Mouse (Mus musculus): ENCODE measurements around the gene Clca3a2. TPM values are rescaled to one million over a fixed set of nuclear protein-coding genes. Genes with fewer than 3 reads are reported as not detected.

The Clca3a2 gene
- polyA plus RNA-seq, 1 experiment from 2014 or later = not detected

Other genes with a start within 250 kb of the Clca3a2 start
- gene Hs2st1, start 249.3 kb downstream of the Clca3a2 start, polyA plus RNA-seq (2014; fragmentation: Nextera tagmentation; extraction: Ambion mirVana) = 14.7 and 16.2 TPM in 2 replicates
- gene Selenof, start 249.2 kb downstream of the Clca3a2 start, polyA plus RNA-seq (2014; fragmentation: Nextera tagmentation; extraction: Ambion mirVana) = 420 and 429 TPM in 2 replicates
- gene Sh3glb1, start 99.2 kb downstream of the Clca3a2 start, polyA plus RNA-seq (2014; fragmentation: Nextera tagmentation; extraction: Ambion mirVana) = 87.9 and 88.3 TPM in 2 replicates
- 0.08 TPM in 1 of 2 replicates, not detected in the other for gene Clca3a1, start 58.5 kb downstream of the Clca3a2 start, polyA plus RNA-seq (2014; fragmentation: Nextera tagmentation; extraction: Ambion mirVana)
- not detected in 2 replicates for gene Clca3b, start 29.9 kb upstream of the Clca3a2 start, polyA plus RNA-seq (2014; fragmentation: Nextera tagmentation; extraction: Ambion mirVana)
- not detected in 2 replicates for gene Clca4b, start 113.0 kb upstream of the Clca3a2 start, polyA plus RNA-seq (2014; fragmentation: Nextera tagmentation; extraction: Ambion mirVana)
- not detected in 2 replicates for gene Clca4a, start 155.6 kb upstream of the Clca3a2 start, polyA plus RNA-seq (2014; fragmentation: Nextera tagmentation; extraction: Ambion mirVana)
- gene Clca1, start 213.3 kb upstream of the Clca3a2 start, polyA plus RNA-seq (2014; fragmentation: Nextera tagmentation; extraction: Ambion mirVana) = not detected in 2 replicates